Mouse (Mus musculus) kidney, adult 9 months (tissue): Measurements from ENCODE around the gene Ecd.

Source experiments
- DNase-seq: peaks from one replicate; pipeline ENCODE4 v3.0.0; 2022

The Ecd gene

DNA sequence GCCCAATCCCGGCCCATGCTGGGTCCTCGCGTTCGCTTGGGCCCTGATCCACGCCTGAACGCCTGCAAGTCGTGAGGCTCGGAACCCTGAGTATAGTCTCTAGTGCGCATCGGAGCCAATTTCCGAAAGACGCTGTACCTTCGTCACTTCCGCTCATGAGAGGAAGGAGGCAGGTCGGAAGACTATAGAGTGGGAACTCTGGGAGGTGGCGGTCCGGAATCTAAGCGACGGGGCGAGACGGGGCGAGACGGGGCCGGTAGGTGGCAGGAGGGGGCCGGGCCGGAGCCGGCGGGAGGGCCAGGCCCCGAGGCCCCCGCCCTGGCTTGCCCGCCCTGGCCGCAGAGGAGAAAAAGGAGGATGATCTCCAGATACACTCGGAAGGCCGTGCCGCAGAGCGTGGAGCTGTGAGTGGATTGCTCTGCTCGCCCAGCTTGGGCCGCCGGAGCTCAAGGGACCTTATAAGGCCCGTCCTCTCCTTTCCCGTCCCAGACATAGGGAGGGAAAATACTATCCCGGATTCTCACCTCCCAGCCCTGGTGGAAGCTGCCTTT is at the start of gene Ecd, which contains the start of gene Fam149b:
Gene Ecd, minus strand, starts transcription at position 131 of the 551 bp plus-strand sequence.
Gene Fam149b, plus strand, starts transcription at position 172 of the 551 bp plus-strand sequence.
- DNase-seq: peak; percentile 96

DNA sequence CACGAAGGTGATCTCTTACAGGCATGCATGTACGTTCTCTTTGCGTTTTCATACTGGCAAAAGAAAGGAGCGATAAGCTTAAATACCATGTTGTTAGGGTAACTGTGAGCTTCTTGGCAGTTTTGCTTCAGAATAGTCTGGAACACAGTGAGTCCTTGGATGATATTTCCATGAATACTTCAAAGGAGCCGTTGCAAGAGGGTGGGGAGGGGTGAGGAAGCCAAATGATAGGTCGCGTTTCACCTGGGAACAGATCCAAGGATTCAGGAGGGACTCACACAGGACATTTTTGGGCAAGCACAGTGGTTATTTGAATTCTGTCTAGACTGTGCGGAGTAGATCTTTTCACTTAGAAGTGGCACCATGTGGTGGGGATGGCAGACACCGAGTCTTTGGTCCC is 49.3 kb upstream of the Ecd start:
- no peak for DNase-seq

DNA sequence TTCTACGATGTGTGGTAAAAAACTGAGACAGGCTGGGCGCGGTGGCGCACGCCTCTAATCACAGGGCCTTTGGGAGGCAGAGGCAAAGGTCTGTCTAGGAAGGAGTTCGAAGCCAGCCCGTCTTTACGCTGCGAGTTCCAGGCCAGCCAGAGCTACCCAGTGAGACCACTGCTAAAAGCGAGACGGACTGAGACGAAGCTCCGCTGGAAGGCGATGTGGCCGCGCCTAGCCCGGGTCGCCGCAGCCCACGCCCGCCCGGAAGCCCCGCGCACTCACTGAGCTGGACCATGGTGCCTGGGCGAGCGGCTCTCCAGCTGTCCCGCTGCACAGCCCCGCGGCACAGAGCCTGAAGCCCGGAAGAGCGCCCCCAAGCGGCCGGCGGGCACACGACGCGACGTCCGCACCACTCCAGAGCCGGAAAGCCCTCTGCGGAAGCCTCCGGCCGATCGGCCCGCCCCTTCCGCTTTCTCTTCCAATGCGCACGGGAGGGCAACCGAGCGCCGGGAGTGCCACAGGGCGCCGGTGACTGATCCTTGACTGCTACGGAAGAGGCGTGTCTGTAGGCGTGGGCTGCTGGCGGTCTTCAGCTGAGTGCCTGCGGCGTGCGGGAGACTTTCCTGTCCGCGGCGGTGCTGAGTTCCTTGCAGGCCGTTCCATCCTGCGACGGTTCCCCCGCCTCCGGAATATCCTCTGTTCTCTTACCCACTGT is 45.4 kb upstream of the Ecd start, which contains the start of gene Mrps16:
Gene Mrps16, minus strand, starts transcription at position 430 of the 709 bp plus-strand sequence.
- peak; percentile 97 for DNase-seq

DNA sequence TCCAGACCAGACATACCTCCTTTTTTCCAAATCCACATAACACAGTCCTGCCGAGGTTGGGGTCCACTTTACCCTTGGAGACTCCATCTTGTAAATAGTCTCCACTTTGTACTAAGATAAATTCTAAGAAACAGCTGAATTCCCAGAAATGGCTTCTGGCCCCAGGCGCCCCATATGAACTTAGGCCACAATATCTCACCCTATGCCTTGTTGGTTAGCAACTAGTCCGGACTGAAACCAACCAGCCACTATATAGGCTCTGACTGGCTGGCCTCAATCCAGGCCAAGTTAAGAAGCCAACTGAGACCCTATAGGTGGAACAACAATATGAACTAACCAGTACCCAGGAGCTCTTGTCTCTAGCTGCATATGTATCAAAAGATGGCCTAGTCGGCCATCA is 44.4 kb upstream of the Ecd start:
- DNase-seq: peak; percentile 24

DNA sequence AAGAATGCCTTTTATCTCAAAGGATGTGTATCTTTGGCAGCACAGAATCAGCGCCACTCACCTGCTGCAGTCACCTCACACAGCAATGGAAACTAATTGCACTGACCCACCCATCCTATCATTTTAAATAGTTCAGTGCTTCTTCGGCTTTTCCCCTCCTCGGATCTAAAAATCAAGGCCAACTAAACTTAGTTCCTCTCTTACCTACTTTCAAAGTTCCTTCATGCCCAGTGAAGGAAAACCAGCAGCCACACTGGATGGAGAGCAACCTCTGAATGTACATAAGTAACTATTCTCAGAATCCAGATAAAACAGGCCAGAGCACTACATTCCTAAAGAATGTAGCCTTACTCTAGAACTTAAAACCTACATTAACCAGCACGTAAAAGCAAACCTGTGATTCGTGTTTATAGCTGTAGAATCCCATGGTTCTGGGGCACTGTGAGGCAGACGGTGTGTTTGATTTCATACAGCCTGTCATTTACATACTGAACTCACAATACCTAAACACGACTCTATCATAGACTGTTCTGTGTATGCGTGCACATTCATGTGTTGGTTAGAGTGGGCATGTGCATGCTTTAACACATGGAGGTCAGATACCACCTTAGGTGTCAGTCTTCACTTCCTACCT is 41.6 kb upstream of the Ecd start:
- DNase-seq: peak; percentile 9

DNA sequence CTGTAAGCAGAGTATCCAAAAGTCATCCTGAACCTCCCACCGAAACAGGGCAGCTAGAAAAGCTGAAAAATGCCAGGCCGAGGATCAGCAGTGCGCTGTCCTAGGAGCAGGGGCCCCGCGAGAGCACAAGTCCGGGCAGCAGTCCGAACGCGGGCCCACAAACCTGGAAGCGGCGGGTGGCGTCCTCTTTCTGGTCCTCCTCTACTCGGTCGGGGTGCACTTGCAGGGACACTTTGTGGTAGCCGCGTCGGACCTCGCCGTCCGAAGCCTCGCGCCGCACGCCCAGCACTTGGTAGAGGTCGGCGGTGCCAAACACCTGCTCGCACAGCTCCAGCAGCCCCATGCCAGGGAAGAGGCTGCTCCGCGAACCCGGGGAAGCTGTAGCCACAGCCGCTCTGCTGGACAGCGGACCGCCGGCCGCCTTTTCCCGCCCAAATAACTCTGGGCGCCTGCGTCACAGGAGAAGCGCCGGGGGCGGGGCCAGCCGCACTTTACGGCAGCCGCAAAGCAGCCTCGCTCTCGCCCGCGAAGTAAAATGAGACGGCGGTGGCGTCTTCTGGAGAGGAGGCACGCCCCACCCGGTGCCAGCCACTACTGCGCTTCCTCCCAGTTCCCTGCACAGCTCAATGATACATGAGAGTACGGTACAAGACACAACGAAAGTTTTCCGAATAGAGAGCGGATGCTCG is 40.7 kb upstream of the Ecd start, which contains the start of gene Dnajc9:
Gene Dnajc9, minus strand, starts transcription at position 470 of the 689 bp plus-strand sequence.
- DNase-seq: peak; percentile 95

DNA sequence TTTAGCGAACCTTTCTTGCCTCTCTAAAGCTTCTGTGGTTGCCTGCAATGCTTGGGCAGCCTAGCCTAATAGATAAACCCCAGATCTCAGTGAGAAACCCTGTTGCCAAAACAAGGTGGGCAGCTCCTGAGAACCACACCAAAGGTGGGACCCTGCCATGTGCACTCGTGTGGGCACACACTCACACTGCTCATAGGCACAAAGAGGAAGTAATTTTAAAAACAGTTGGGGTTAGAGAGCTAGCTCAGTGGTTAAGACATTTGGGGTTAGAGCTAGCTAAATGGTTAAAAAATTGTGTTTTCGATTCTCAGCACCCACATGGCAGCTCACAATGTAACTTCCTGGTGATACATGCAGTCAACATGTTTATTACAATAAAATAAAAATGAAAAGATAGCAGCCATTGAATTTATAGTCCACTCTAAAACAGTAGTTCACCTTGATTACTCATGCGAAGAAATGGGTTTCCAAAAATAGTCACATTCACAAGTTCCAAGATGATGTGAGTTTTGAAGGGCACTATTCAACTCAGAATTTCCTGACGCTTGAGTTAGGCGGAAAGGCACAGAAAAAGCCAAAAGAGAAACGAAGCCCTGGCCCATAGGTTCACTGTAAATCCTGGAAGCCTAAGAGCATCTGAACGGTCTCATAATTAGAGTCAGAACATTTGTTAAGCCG is 32.0 kb upstream of the Ecd start:
- no peak for DNase-seq

DNA sequence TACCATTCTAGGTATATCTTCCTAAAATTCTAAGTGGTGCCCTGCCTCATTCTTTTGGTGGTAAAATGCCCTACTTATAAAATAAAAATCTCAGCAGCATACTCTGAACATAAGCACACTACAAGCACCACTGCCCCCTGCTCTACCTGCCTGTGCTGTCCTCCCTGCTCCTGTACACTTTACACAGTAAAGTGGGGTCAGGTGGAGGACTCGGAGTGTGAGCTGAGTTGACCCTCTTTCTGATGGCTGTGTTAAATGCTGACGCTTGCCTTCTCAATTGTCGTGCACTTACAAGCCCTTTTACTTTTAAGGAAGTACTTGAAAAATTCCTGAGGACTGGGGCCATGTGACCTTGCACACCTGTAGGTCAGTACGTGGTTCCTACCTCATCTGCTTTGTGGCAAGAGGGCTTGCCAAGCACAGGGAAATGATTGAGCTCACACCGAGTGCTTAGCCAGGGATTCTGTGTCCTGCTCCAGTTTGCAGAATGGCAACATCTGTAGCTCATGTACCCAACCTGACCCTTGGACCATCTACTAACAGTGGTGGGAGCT is 31.2 kb upstream of the Ecd start:
- DNase-seq: no peak

DNA sequence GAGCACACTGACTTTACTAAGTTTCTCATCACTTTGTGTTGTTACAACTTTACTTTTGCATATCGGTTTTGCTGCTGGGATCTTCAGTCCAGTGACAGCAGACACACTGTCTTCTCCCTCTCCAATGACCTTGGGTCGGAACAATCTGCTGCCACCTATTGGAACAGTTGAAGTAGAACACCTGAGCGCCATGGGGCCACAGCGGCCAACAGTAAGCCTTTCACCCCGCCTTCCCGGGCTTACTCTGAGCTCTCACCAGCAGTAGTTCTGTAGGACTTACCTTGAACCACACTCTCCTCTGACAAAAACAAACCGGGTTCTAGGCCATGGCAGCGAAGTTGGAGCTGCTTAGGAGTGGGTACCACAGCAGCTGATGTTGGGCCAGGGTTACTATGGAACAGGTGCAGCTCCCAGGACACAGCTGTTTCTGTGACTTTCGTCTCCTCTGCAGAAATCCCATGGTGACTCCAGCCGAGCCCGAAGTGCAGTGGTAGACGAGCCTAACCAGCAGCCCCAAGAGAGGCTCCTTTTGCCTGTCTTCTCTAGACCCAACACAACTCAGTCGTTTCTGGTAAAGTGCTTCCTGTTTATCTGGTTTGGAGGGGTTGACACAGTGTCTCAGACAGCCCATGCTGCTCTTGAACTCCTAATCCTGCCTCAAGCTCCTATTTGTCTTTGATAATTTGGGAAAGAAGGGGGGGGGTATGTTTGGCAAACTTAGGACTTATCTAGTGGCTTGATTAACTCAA is 30.6 kb upstream of the Ecd start:
- DNase-seq: peak; percentile 78

DNA sequence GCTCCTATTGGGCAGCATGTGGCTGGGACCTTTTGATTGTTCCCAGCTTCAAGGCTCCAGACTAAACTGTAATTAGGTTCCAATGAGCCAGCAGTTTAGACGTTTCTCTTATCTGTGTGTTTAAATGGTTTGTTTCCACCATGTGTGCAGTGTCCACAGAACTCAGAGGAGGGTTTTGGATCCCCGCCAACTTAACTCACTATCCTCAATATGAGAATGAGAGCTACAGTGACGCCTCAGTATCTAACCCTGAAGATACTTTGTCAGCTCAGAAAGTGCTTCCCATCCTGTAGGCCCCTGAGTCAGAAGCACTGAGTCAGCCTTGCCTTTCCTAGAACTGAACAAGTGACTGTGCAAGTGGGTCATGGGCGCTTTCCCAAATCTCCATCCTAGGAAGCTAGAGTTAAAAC is 29.2 kb upstream of the Ecd start:
- no peak for DNase-seq

DNA sequence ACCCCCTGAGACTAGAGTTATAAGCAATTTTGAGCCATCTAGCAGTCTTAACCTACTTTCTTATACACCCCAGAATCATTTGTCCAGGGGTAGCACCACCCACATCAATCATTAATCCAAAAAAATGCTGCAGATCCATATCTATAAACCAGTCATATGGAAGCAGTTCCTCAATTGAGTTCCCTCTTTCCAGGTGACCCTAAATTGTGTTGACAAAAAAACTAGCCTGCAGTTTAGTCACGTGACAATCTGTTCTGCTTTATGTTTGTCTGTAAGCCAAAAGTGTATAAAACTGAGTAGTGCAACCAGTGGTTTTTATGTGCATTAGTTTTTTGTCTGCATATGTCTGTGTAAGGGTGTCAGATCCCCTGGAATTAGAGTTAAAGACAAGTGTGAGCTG is 23.9 kb upstream of the Ecd start:
- no peak for DNase-seq

DNA sequence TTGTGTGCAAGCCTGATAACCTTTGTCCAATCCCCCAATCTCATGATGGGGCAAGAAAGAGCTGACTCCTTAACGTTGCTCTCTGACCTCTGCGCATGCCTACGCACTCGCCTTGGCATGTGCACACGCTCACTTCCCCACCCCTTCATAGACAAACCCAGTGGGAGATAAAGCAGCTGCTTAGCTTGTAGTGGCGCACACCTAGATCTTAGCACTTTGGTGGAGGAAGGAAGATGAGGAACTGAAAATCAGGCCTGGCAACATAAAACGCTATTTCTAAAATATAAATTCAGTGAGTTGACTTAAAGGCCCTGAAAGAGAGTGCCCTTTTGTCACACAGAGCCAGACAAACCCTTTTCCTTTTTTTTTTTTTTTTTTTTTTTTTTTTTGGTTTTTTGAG is 22.9 kb upstream of the Ecd start:
- DNase-seq: no peak

DNA sequence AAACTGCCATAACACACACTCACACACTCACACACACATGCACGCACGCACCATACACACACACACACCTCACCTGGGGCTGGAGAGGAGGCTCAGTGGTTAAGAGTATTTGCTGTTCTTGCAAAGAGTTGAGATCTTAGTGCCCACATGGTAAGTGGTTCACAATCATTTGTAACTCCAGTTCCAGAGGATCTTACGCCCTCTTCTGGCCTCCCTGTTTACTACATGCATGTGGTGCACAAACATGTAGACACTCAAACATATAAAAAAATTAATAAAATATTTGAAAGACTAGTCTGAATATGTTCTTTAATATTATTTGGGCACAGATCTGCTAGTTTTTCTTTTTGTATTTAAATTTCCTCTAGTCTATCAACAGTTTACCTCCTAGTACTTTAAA is 20.4 kb upstream of the Ecd start:
- DNase-seq: no peak

DNA sequence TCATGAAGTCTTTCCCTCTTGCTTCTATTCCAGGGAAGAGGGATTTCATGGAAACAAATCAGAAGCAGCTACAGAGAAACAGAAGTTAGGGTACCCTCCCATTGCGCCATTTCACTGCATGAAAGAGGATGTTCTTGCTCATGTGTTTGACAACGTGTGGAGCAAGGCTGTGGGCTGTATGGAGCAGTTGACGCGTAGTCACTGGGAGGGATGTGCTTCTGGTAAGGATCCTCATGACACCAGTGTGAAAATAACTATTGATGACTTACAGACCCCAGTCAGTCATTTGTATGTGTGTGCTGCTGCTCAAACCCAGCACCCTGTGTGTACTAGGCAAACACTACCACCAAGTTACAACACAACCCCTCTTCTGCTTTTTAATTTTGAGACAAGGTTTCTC is 15.3 kb upstream of the Ecd start:
- DNase-seq: no peak

DNA sequence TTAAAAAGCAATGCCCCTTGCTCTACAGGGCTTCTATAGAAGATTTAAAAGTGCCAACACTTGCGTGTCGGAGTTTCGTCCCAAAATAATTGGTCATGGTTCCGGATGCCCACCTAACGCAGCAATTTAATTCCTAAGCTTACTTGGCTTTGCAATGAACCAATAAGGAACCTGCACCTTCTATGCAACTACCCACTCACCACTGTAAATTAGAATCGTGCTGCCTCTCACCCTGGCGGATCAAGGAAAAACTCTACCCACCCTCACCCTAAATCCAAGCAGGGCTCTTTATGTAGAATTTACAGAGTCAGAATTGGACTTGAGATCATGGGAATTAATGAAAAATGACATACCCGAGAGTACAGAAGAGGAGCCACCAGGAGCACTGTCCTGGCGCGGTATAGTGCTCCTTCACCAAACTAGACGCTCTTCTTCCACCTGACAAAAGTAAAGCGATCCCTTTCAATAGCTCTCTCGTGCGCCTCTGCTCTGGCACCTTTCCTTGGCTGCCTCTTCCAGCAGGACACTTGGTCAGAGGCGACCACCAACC is 405 bp downstream of the Ecd start:
- DNase-seq: no peak

DNA sequence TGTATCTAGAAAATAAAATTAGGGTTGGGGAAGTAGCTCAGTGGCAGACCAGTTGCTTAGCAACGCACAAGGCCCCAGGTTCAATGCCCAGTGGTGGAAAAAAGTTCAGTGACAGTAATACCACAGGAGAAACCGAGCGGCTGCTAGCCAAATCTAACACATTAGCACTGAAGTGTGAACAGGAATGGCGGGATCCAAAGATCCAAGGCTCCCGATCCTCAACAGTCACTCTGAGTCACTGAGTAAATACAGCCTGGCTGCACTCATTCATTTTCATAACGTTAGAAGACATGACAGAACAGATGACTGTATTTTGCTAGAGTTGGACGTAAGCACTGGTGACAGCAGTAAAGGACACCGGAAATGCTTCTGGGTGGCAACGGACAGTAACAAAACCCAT is 2.0 kb downstream of the Ecd start:
- DNase-seq: no peak

DNA sequence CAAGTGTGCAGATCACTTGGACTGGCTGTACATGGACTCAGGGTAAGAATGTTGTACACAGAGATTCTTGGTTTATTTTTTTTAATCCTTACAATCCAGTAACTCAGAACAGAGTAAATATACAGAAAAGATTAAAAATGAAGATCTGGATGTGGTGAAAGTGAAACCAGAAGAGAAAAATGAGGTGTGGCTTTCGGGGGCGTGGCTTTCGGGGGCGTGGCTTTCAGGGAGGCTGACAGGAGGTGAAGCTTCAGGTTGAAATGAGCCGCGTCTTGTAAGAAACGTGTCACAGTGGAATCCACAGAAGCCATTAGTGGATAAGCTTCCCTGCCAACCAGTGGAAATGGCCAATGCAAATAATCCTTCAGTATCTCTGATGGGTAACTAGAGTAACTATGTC is 7.1 kb downstream of the Ecd start:
- no peak for DNase-seq

DNA sequence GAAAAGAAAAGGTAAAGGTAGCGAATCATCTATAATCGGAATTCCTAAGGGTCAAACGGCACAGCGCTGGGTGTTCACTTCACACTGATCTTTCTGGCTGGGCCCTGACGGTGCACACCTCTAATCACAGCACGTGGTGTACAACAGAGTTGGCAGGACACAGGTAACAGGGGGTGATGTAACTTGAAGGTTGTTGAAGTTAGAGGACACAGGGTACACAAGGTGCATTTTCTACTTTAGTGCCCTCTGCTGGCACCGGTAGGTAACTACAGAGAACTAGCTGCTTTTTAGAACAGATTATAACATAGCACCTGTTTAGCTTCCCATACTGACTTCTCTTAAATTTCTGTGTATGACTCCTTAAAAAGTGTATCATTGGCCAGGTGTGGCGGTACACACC is 7.8 kb downstream of the Ecd start:
- peak; percentile 49 for DNase-seq

DNA sequence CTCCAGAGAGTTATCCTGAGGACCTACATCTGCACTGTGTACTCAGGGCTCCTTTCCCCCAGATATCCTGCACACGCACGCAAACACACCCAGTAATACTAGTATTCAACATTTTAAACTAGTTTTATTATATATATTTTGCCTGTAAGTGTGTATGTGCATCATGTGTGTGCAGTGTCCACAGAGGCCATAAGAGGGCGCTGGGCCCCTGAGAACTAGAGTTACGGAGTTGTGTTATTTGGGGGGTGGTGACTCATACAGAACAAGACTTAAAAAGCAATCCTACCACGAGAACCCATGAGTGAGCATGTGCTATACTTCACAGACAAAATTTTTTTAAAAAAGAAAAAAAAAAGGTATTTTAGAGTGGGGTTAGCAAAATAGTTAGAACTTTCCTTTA is 8.5 kb downstream of the Ecd start:
- no peak for DNase-seq

DNA sequence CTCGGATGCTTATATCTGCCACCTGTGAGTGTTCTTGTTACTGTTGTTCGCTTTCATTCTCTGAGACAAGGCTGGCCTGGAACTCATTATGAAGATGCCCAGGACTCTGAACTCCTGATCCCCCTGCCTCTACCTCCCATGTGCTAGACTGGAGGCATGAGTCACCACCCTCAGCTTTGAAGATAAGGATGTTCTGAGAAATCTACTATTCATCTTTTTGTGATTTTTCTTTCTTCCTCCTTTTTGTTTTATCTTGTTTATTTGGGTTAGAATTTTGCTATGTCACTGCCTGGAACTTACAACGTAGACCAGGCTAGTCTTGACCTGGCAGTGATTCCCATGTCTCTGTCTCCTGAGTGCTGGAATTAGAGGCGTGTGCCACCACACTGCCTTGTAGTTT is 16.6 kb downstream of the Ecd start:
- DNase-seq: no peak

DNA sequence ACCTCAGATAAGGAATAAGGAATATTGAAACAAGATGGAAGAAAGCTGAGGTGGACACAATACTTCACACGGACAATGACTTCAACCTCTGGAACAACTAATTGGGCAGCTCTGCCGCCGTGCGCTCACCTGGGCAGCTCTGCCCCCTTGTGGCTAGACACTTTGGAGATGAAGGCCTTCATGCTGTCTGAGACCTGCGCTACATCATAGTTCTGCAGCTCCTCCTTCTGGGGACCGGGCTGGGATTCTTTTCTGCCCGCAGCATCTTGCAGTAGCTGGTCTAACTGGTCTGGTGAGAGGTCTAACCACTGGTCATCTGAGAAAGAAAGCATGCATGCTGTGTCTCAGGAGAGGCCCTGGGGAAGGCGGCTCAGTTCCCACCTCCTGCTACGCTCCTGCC is 19.4 kb downstream of the Ecd start:
- DNase-seq: peak; percentile 39

DNA sequence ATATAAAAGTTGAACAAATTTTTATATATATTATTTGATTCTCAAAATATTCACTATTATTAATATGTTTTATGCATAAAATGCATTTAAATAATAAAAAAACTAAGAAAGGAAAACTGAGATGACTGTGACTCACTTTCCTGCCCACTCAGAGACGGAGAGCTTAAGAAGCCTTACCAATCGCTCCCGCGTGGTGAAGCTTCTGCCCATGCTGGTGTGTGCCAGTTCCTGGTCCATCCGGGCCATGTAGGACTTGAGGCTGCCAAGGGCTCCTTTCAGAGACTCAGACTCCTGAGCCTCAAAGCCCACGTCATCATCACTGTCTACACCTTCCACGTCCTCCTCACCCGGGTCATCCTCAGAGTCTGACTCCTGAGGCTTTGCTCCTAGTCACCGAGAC is 23.7 kb downstream of the Ecd start:
- no peak for DNase-seq
